Mouse (Mus musculus): ENCODE data around the gene Pbx2. TPM values are rescaled to one million over a fixed set of nuclear protein-coding genes. Genes with fewer than 3 reads are reported as not detected.

The Pbx2 gene
- total and polyA plus RNA-seq, 2 experiments from 2014 or later = 9.6 to 95.6 TPM

- ATAC-seq (ENCODE audit: low FRiP score) (peak; percentile 73), DNase-seq (ENCODE audit: low spot score) (peak; percentile 98)
- no peak for TF ChIP-seq CTCF (IDR thresholded peaks at IDR 0.05)
- Histone ChIP-seq H3K36me3 (ENCODE audit: insufficient read depth, low read length) (peaks cover 11% of the 10 kb centered on the region), H3K4me2 (ENCODE audit: low read depth, low read length, poor library complexity, severe bottlenecking) (peak within 1 kb of the TSS; percentile 55), H3K9ac (replicated peaks; ENCODE audit: low read length, poor library complexity, severe bottlenecking) (peak within 1 kb of the TSS; percentile 44), H3K27ac (ENCODE audit: low read depth, low read length) (peak within 1 kb of the TSS; percentile 52; the same call in 1 of the 2 replicates), H3K9me3 (ENCODE audit: low read length) (no peaks in the 10 kb centered on the region), H3K4me1 (ENCODE audit: insufficient read depth, low read length) (peaks cover 7% of the 10 kb centered on the region), H3K27me3 (ENCODE audit: insufficient read depth, low read length) (no peaks in the 10 kb centered on the region), H3K4me3 (ENCODE audit: low read depth, low read length) (peak within 1 kb of the TSS; percentile 43)
- 1% methylated on average over 16 of the region's 16 CpGs for WGBS
Measured at GRCm38 (mm10) chr17:34644608-34645007, 53.5 kb downstream of the Pbx2 start, which contains the start of gene Fkbpl. Gene Fkbpl, plus strand, starts transcription at chr17:34644764.

DNA sequence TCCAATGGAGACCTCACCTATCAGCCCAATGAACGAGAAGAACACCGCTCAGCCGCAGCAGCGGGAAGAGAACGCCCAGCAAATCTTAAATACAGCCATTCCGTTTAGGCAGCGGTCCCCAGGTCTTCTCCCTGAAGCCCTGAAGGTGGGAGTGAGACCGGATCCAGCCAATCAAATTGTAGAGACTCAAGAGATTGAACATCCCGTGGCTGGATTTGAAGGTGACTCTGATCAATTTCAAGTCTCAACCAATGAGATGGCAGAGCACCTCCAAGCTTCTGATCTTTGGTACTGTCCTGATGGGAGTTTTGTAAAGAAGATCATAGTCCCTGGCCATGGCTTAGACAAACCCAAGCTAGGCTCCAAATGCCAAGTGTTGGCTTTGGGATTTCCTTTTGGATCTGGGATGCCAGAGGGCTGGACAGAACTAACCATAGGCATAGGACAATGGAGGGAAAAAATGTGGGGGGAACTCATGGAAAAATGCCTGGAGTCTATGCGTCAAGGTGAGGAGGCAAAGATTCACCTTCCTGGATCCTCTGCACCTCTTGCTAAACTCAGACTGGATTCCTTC lies 54.3 kb downstream of the Pbx2 start:
- peak overlapping the region; percentile 43 for H3K4me3 ChIP-seq (ENCODE audit: low read depth, low read length)
- DNase-seq (ENCODE audit: low spot score) (no peak), ATAC-seq (ENCODE audit: low FRiP score) (no peak)
- peaks cover 7% of the 10 kb centered on the region for H3K4me1 ChIP-seq (ENCODE audit: insufficient read depth, low read length)
- H3K4me2 ChIP-seq (ENCODE audit: low read depth, low read length, poor library complexity, severe bottlenecking) = peak overlapping the region; percentile 55
- H3K9me3 ChIP-seq (ENCODE audit: low read length) = no peaks in the 10 kb centered on the region
- no peak for TF ChIP-seq CTCF (IDR thresholded peaks at IDR 0.05)
- 50% methylated on average over 10 of the region's 10 CpGs for WGBS
- no peaks in the 10 kb centered on the region for H3K27me3 ChIP-seq (ENCODE audit: insufficient read depth, low read length)
- peaks cover 17% of the 10 kb centered on the region for H3K36me3 ChIP-seq (ENCODE audit: insufficient read depth, low read length)
- H3K27ac ChIP-seq (ENCODE audit: low read depth, low read length) = no peak overlapping the region; the same call in 1 of the 2 replicates
- H3K9ac ChIP-seq (replicated peaks; ENCODE audit: low read length, poor library complexity, severe bottlenecking) = no peak overlapping the region

GRCm38 (mm10) chr17:34645831-34646511 lies 54.9 kb downstream of the Pbx2 start:
- TF ChIP-seq CTCF (IDR thresholded peaks at IDR 0.05) = no peak
- Histone ChIP-seq H3K27me3 (ENCODE audit: insufficient read depth, low read length) (no peaks in the 10 kb centered on the region), H3K4me1 (ENCODE audit: insufficient read depth, low read length) (peaks cover 7% of the 10 kb centered on the region), H3K27ac (ENCODE audit: low read depth, low read length) (no peak overlapping the region; the same call in 1 of the 2 replicates), H3K9me3 (ENCODE audit: low read length) (no peaks in the 10 kb centered on the region), H3K4me2 (ENCODE audit: low read depth, low read length, poor library complexity, severe bottlenecking) (peak overlapping the region; percentile 37), H3K4me3 (ENCODE audit: low read depth, low read length) (no peak overlapping the region), H3K36me3 (ENCODE audit: insufficient read depth, low read length) (peaks cover 24% of the 10 kb centered on the region), H3K9ac (replicated peaks; ENCODE audit: low read length, poor library complexity, severe bottlenecking) (no peak overlapping the region)
- ATAC-seq (ENCODE audit: low FRiP score) (no peak), DNase-seq (ENCODE audit: low spot score) (peak; percentile 47)
- 86% methylated on average over 30 of the region's 30 CpGs for WGBS

Other genes with a start within 250 kb of the Pbx2 start
- gene Btnl2, start 236.4 kb upstream of the Pbx2 start, total RNA-seq (2014; rRNA removed) = not detected in 2 replicates
- gene Btnl2, start 236.4 kb upstream of the Pbx2 start, polyA plus RNA-seq (2015; fragmentation: Nextera tagmentation; extraction: Ambion mirVana) = not detected in 2 replicates
- not detected in 2 replicates for gene Btnl1, start 214.1 kb upstream of the Pbx2 start, total RNA-seq (2014; rRNA removed)
- not detected in 2 replicates for gene Btnl1, start 214.1 kb upstream of the Pbx2 start, polyA plus RNA-seq (2015; fragmentation: Nextera tagmentation; extraction: Ambion mirVana)
- gene BC051142, start 192.4 kb upstream of the Pbx2 start, total RNA-seq (2014; rRNA removed) = 2.0 and 9.2 TPM in 2 replicates
- gene BC051142, start 192.4 kb upstream of the Pbx2 start, polyA plus RNA-seq (2015; fragmentation: Nextera tagmentation; extraction: Ambion mirVana) = 6.7 and 7.8 TPM in 2 replicates
- not detected in 2 replicates for gene Btnl4, start 113.9 kb upstream of the Pbx2 start, total RNA-seq (2014; rRNA removed)
- not detected in 2 replicates for gene Btnl4, start 113.9 kb upstream of the Pbx2 start, polyA plus RNA-seq (2015; fragmentation: Nextera tagmentation; extraction: Ambion mirVana)
- not detected in 2 replicates for gene Btnl6, start 73.9 kb upstream of the Pbx2 start, total RNA-seq (2014; rRNA removed)
- gene Btnl6, start 73.9 kb upstream of the Pbx2 start, polyA plus RNA-seq (2015; fragmentation: Nextera tagmentation; extraction: Ambion mirVana) = not detected in 2 replicates
- 8.8 and 44.3 TPM in 2 replicates for gene Notch4, start 27.0 kb upstream of the Pbx2 start, total RNA-seq (2014; rRNA removed)
- gene Notch4, start 27.0 kb upstream of the Pbx2 start, polyA plus RNA-seq (2015; fragmentation: Nextera tagmentation; extraction: Ambion mirVana) = 3.8 and 6.1 TPM in 2 replicates
- 1.2 and 4.4 TPM in 2 replicates for gene Gpsm3, start 1.5 kb upstream of the Pbx2 start, total RNA-seq (2014; rRNA removed)
- 5.5 and 6.9 TPM in 2 replicates for gene Gpsm3, start 1.5 kb upstream of the Pbx2 start, polyA plus RNA-seq (2015; fragmentation: Nextera tagmentation; extraction: Ambion mirVana)
- 1.7 and 2.1 TPM in 2 replicates for gene Ager, start 6.6 kb downstream of the Pbx2 start, total RNA-seq (2014; rRNA removed)
- 1.6 and 2.0 TPM in 2 replicates for gene Ager, start 6.6 kb downstream of the Pbx2 start, polyA plus RNA-seq (2015; fragmentation: Nextera tagmentation; extraction: Ambion mirVana)
- 57.6 and 59.0 TPM in 2 replicates for gene Rnf5, start 12.4 kb downstream of the Pbx2 start, total RNA-seq (2014; rRNA removed)
- gene Rnf5, start 12.4 kb downstream of the Pbx2 start, polyA plus RNA-seq (2015; fragmentation: Nextera tagmentation; extraction: Ambion mirVana) = 236 and 242 TPM in 2 replicates
- gene Agpat1, start 13.0 kb downstream of the Pbx2 start, total RNA-seq (2014; rRNA removed) = 265 and 383 TPM in 2 replicates
- 103 and 106 TPM in 2 replicates for gene Agpat1, start 13.0 kb downstream of the Pbx2 start, polyA plus RNA-seq (2015; fragmentation: Nextera tagmentation; extraction: Ambion mirVana)
- gene Egfl8, start 24.7 kb downstream of the Pbx2 start, total RNA-seq (2014; rRNA removed) = 3.2 and 6.0 TPM in 2 replicates
- 4.9 and 5.0 TPM in 2 replicates for gene Egfl8, start 24.7 kb downstream of the Pbx2 start, polyA plus RNA-seq (2015; fragmentation: Nextera tagmentation; extraction: Ambion mirVana)
- gene Ppt2, start 37.2 kb downstream of the Pbx2 start, total RNA-seq (2014; rRNA removed) = 21.1 and 31.0 TPM in 2 replicates
- 18.0 and 20.8 TPM in 2 replicates for gene Ppt2, start 37.2 kb downstream of the Pbx2 start, polyA plus RNA-seq (2015; fragmentation: Nextera tagmentation; extraction: Ambion mirVana)
- 9.1 and 15.1 TPM in 2 replicates for gene Prrt1, start 38.3 kb downstream of the Pbx2 start, total RNA-seq (2014; rRNA removed)
- 13.3 and 14.0 TPM in 2 replicates for gene Prrt1, start 38.3 kb downstream of the Pbx2 start, polyA plus RNA-seq (2015; fragmentation: Nextera tagmentation; extraction: Ambion mirVana)
- 6.2 and 7.2 TPM in 2 replicates for gene Fkbpl, start 53.5 kb downstream of the Pbx2 start, total RNA-seq (2014; rRNA removed)
- 10.7 and 12.9 TPM in 2 replicates for gene Fkbpl, start 53.5 kb downstream of the Pbx2 start, polyA plus RNA-seq (2015; fragmentation: Nextera tagmentation; extraction: Ambion mirVana)
- gene Atf6b, start 55.9 kb downstream of the Pbx2 start, total RNA-seq (2014; rRNA removed) = 47.9 and 57.4 TPM in 2 replicates
- gene Atf6b, start 55.9 kb downstream of the Pbx2 start, polyA plus RNA-seq (2015; fragmentation: Nextera tagmentation; extraction: Ambion mirVana) = 83.0 and 86.0 TPM in 2 replicates
- gene Tnxb, start 79.3 kb downstream of the Pbx2 start, total RNA-seq (2014; rRNA removed) = 3.5 and 4.2 TPM in 2 replicates
- 0.26 and 0.30 TPM in 2 replicates for gene Tnxb, start 79.3 kb downstream of the Pbx2 start, polyA plus RNA-seq (2015; fragmentation: Nextera tagmentation; extraction: Ambion mirVana)
- gene C4b, start 152.6 kb downstream of the Pbx2 start, total RNA-seq (2014; rRNA removed) = 1.2 and 1.5 TPM in 2 replicates
- 0.67 and 0.76 TPM in 2 replicates for gene C4b, start 152.6 kb downstream of the Pbx2 start, polyA plus RNA-seq (2015; fragmentation: Nextera tagmentation; extraction: Ambion mirVana)
- gene Cyp21a1, start 213.3 kb downstream of the Pbx2 start, total RNA-seq (2014; rRNA removed) = not detected in 2 replicates
- not detected in 2 replicates for gene Cyp21a1, start 213.3 kb downstream of the Pbx2 start, polyA plus RNA-seq (2015; fragmentation: Nextera tagmentation; extraction: Ambion mirVana)
- gene Stk19, start 245.7 kb downstream of the Pbx2 start, total RNA-seq (2014; rRNA removed) = 25.8 and 30.4 TPM in 2 replicates
- gene Stk19, start 245.7 kb downstream of the Pbx2 start, polyA plus RNA-seq (2015; fragmentation: Nextera tagmentation; extraction: Ambion mirVana) = 48.6 and 50.3 TPM in 2 replicates
- gene Dxo, start 245.8 kb downstream of the Pbx2 start, total RNA-seq (2014; rRNA removed) = 34.5 and 40.7 TPM in 2 replicates
- 56.4 and 59.1 TPM in 2 replicates for gene Dxo, start 245.8 kb downstream of the Pbx2 start, polyA plus RNA-seq (2015; fragmentation: Nextera tagmentation; extraction: Ambion mirVana)

All from midbrain, postnatal 0 days (tissue).